Comparison of ENCODE assay signal across 21 mouse cellular contexts in genomic region chr8:93274609-93275008, GRCm38 (mm10). TPM values are rescaled to one million over a fixed set of nuclear protein-coding genes. Genes with fewer than 3 reads are reported as not detected.
"Had no signal": no experiment of that assay in that cellular context is flagged by ENCODE, and none has a peak within 500 bp of the region (broad histone marks: within the 10 kb centered on the region; RNA-seq: fewer than 3 reads in every experiment).

No protein-coding gene starts in this region.

- H3K4me3 ChIP-seq: neural tube, embryonic 13.5 days; neural tube, embryonic 15.5 days; stomach, embryonic 15.5 days had no signal

- DNase-seq: retina, postnatal 1 day; right cerebral cortex, adult 18-20 months; right cerebral cortex, postnatal 14 days; right cerebral cortex, postnatal 25 days; right cerebral cortex, postnatal 4 days; spleen, adult 18-20 months; thymus, adult 18-20 months; thymus, adult 2 months; thymus, postnatal 14 days; thymus, postnatal 25 days; thymus, postnatal 36 days; thymus, postnatal 4 days had no signal

- H3K9me3 ChIP-seq: neural tube, embryonic 13.5 days; neural tube, embryonic 15.5 days; stomach, embryonic 15.5 days had no signal

- H3K27me3 ChIP-seq: neural tube, embryonic 13.5 days; neural tube, embryonic 15.5 days; stomach, embryonic 15.5 days had no signal

- H3K9ac ChIP-seq: neural tube, embryonic 13.5 days; neural tube, embryonic 15.5 days; stomach, embryonic 15.5 days had no signal

- H3K27ac ChIP-seq: neural tube, embryonic 13.5 days; neural tube, embryonic 15.5 days; stomach, embryonic 15.5 days; stomach, postnatal 0 days had no signal

- H3K36me3 ChIP-seq: neural tube, embryonic 13.5 days; neural tube, embryonic 15.5 days; stomach, embryonic 15.5 days had no signal

- H3K4me2 ChIP-seq: neural tube, embryonic 13.5 days; neural tube, embryonic 15.5 days; stomach, embryonic 15.5 days had no signal

- H3K4me1 ChIP-seq: neural tube, embryonic 13.5 days; neural tube, embryonic 15.5 days; stomach, embryonic 15.5 days had no signal

RNA-seq across cellular contexts. Expression of gene Ces1f, which starts 4.9 kb away (rescaled TPM):
- total RNA-seq: neutrophil, adult 5-6 weeks had no signal
- polyA plus RNA-seq: neural tube, embryonic 13.5 days; neural tube, embryonic 14.5 days; neural tube, embryonic 15.5 days; stomach, embryonic 14.5 days had no signal

RNA-seq across cellular contexts. Expression of gene Ces1e, which starts 45.2 kb away (rescaled TPM):
- total RNA-seq: neutrophil, adult 5-6 weeks had no signal
- polyA plus RNA-seq: neural tube, embryonic 13.5 days; neural tube, embryonic 14.5 days; neural tube, embryonic 15.5 days; testis, adult 2 months; urinary bladder, adult 2 months had no signal
